Mouse (Mus musculus): Measurements from ENCODE around the gene 4930502E18Rik.
"Not testable (repeated sequence)": the region's sequence is repeated elsewhere in the genome, so short reads cannot be mapped to it uniquely, and the experiment has no call there.

4930502E18Rik gene

DNA sequence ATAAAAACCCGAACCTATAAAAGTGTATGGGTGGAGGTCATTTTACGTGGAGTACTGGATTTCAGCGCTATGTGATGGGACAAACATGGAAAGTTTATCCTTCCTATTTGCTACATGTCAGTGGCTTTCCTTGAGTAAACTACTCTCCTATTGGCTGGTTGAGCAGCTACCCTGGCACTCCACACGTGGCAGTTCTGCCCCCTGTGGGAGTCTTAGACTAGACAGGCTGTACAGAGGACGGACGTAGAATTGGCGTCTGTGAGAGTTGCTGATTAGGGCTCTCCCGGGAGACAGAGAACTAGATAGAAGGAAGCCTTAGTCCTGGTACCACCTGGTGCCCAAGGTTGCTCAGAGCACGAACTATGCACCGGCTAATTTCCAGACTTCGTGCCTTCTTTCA, at the start of gene 4930502E18Rik:
TSS of gene 4930502E18Rik (plus strand) at position 231 of the 400 bp plus-strand sequence.
- DNase-seq (ENCODE audit: low spot score in 2 of 2): no peak

DNA sequence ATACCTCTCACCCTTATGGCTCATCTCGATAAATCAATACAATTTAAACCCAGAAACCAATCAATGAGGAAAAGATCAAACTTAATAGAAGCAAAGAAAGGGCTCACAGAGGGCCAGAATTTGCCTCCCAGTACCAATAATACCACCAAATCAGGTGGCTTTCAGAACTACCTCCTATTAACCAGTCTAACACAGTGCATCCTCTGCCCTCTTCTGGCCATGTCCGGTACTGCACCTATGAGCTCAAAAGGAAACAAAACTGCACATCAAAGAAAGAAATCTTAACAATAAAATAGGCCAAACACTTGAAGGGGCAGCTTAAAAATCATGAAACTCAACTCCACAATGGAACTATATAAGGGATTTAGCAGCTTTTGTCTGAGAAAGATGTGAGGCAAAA, 47.7 kb upstream of the 4930502E18Rik start:
- peak; percentile 29 to 62 for DNase-seq (ENCODE audit: low spot score in 2 of 2)

DNA sequence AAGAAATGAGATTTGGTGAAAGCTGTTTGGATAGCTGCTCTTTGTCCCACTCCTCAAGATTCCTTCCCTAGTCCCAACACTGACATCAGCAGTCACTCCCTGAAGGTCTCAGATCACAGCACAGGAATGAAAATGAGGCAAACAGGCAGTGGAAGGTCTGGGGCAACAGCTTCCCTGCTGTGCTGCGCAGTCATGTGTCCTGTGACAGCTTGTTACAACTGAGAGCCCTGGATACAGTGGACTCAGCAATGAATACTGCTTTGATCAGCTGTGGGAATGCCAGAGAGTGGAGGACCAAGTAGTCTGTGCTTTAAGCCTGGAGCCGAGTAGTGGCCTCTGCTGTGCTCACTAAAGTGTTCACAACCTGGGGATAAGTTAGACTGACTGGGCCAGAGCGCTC, 42.0 kb upstream of the 4930502E18Rik start:
- DNase-seq (ENCODE audit: low spot score in 2 of 2): not testable (repeated sequence)

DNA sequence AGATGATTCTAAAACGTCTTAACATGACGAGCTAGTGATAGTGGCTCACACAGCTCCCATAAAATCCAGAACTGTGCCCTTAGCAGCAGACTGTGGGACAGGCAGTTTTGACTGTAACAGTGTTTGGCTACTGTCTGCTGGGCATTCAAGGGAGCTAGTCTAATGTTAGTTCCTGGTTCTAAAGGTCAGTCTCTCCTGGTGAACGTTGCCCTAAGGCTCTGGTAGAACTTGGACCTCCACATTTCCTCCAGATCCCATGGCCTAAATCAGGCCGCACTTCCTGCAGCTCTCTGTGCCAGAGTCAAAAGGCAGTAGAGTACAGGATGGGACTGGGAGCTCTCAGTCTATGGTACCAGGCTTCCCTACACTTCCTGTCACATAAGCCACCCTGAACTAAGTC, 40.0 kb upstream of the 4930502E18Rik start:
- DNase-seq (ENCODE audit: low spot score in 2 of 2): not testable (repeated sequence)

DNA sequence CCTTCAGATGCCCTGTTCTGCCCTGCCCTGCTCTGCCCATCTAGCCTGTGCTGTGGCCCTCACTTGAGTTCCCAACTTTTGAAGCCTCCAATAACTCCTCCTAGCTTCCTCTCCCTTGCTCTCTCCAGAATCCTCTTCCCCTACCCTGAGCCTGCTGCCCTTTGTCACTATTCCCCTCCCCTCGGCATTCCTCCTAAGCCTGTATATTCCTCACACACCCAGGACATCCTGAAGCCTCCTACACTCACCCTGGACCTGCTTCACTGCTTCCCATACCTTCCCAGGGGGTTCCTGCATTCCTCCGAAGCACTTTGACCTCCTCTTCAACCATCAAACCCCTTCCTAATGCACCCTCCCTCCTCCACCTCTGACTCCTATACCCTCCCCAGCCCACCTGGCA, 32.6 kb upstream of the 4930502E18Rik start:
- DNase-seq (ENCODE audit: low spot score in 2 of 2): no peak

DNA sequence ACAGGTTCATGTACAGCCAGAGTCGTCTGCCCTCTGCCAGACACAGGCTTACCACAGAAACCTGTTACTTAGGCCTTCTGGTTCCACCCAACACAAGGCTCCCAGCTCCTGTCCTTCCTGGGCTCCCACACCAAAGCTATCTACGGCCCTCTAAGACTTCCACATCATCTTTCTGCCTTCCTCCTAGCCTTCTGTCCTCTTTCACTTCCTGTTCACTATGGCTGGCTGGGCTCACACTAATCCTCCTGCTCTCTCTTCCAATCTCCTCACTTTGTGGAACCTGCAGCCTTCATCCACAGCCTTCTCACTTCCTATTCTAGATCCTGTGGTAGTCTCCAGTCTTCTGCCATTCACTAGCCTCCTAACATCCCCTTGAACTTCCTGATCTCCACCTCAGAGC, 31.5 kb upstream of the 4930502E18Rik start:
- no peak for DNase-seq (ENCODE audit: low spot score in 2 of 2)

DNA sequence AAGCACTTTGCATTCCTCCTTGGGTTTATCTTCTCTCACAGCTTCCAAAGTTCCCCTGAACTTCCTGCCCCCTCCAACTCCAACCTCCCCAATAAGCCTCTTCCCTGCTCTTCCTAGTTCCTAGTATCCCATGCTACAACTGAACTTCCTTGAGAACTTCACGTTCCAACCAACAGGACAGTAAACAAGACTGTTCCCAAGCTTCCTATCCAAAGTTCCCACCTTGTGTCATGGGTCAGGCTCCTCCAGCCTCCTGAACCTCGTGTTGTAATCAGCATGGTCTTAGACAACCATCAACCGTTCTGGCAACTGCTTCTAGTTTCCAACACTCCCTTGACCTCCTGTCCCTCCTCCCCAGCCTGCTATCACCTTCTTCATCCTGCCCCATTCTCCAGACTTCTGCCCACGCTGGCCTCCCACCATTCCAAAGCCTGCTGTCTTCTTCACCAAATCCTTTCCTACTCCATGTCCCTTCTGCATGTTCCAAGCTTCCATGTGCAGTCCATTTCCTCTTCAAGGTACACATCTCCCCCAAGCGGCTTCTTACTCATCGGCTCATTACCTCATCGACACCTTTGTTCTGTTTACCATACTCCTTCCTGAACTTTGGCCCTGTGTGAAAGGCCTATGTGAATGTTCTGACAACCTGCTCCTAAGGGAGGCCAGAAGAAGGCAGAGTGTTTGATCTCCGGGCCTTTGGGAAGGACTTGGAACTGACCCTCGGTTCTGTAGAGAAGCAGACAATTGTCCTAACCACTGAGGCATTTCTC, 30.4 kb upstream of the 4930502E18Rik start:
- no peak for DNase-seq (ENCODE audit: low spot score in 2 of 2)

DNA sequence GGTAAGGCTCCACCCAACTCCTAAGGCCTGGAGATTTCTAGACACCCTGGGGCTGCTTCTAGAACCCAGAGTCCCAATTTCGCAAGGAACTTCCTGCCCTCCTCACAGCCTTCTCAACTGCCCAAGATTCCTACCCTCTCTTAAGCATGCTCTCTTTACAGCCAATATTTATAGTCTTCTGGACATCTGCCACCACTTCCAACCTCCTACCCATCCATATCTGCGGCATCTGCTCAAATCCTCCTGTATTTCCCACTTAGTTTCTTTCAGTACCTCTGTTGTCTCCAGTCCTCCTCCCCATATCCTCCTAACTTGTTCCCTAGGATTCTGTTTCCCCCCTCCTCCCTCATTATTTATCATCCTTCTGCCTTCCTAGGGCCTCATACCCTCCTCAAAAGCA, 25.4 kb upstream of the 4930502E18Rik start:
- DNase-seq (ENCODE audit: low spot score in 2 of 2): no peak

DNA sequence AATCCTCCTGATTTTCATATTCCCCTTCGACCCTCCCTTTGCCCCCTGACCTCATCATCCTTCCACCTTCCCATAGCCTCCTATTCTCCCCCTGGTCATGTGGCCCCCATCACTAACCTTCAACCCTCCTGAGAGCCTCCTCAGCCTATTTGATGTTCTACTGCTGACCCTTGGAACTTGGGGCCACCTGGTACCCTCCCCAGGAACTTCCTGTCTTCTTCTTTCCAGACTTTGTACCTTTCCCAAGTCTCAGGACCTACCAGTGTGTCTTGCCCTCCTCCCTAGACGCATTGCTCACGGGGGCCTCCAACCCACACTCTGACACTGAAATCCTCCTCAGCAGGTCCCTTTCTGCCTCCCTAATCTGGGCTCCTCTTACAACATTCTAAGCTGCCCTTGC, 22.0 kb upstream of the 4930502E18Rik start:
- DNase-seq (ENCODE audit: low spot score in 2 of 2): no peak

DNA sequence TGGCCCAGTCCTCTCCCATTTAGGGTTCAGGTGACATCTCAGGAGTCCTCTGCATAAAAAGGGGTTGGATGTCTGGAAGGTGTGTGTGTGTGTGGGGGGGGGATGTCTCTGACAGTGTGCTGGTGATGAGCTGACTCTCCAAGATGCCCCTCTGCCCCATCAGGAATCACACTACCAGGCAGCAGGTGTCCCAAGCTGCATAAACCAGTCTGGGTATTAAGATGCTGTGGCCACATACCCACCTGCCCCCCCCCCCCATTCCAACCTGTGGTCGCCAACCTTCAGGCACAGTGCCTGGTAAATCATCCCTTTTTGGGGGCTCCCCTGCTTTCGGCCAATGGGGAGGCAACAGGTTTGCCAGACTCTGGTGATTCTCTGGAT, 8.7 kb upstream of the 4930502E18Rik start:
- DNase-seq (ENCODE audit: low spot score in 2 of 2): no peak

DNA sequence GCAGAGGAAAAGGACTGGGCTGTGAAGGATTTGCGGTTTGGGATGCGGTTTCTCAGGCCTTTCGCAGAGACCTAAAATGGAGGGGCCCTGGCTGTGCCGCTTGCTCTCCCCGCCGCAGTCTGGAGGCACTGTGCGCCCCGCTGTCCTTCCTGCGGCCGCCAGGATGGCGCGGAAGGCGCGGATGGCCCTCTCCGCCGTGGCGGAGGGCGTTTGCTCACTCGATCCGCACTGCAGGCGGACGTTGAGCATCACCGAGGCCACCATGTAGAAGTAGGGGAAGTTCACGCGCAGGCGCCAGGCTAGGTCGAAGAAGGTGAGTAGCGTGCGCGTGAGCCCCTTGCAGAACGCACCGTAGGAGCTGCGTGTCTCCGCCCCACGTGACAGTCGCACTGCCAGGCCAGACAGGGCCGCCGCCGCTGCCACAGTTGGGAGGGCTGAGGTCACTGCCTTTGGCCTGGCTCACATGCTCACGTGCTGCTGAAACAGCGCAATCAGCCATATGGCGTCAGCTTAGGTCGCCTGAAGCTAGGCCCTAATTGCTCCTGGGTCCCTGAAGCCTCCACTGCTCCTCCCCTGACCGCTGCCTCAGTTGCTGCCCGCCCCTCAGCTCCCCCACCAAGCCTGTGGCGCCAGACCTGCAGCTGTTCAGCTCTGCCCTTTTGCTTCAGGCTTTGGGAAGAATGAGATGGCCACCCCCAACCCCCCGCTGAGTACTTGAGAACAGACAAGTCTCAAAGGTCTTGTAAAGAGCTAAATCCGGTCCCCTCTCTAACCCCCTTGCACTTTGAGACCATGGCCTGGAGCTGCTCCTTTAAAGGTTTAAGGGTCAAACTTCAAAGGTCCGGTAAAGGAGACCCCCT, 8.1 kb upstream of the 4930502E18Rik start:
- DNase-seq (ENCODE audit: low spot score in 2 of 2): no peak

DNA sequence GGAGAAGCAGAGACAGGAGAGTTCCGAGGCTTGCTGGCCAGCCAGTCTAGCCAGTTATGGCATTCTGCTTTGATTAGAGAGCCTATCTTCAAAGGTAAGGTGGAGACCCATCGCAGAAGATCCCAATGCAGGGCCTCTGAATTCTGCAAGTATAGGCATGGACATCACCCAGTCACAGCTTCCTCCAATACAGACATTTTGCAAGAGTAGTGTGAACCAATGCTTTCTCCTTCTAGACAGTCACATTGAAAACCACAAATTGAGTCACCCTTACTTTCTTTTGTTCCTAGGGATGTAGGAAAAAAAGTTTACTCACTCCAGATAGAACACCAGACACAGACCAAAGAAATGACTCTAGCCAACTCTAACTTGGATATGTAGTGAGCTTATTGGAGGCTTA, 4.3 kb downstream of the 4930502E18Rik start:
- DNase-seq (ENCODE audit: low spot score in 2 of 2): no peak

DNA sequence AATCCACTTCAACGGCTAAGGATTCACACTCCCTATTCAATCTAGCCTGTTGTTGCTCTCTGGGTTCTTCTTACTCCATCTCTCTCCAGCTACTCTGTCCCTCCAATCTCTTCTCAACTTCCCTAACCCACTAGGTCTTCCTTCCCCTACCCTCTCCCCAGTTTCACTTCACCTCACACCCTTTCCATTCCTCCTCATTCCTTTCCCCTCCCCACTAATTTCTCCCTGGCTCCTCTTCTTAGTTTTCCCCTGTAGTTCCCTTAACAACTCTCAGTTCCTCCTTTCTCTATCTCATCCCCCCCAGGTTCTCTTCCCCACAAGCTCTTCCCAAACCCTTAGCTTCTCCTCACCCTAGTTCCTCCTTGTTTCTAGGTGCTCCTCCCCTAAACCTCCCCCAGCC, 28.2 kb downstream of the 4930502E18Rik start:
- DNase-seq (ENCODE audit: low spot score in 2 of 2): no peak

DNA sequence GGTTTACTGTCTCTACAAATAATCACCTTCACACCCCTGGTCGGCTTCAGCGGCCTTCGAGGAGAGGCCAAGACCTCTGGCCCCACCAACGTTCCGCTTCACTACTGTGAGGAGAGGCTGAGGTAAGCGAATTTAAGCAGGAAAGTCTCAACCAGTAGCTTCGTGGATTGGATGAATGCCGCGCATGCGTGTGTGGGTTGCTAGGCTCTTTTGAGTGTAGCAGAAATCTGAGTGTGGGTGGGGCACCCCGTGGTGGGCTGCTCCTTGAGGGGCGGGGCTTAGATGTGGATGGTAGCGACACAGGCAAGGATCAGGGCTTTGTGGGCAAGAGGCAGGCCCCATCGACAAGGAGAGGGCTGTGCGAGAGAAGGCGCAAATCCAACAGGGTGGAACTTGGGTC, 33.1 kb downstream of the 4930502E18Rik start, which contains the start of gene 1700013H16Rik:
TSS of gene 1700013H16Rik (minus strand) at position 96 of the 400 bp plus-strand sequence.
- no peak for DNase-seq (ENCODE audit: low spot score in 2 of 2)

DNA sequence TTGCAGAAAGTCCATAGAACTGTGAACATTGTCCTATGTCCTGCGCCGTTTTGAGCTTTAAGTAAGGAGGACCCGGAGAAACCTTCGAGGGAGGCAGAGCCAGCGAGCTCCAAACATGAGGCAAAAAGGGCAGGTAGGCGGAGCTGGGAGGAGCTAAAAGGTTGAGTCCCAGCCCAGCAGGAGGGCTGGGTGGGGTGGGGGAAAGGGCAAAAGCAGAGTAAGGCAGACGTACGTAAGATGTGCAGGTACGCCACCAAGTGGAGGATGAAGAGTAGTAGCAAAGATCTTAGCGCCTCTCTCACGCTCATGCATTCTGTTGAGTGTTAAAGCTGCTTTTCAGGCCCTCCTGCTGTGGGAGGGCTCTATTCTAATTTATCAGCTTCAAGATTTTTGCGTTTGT, 51.6 kb downstream of the 4930502E18Rik start, which contains the start of gene Zfp36l3:
TSS of gene Zfp36l3 (minus strand) at position 119 of the 400 bp plus-strand sequence.
- no peak for DNase-seq (ENCODE audit: low spot score in 2 of 2)

Measured in thymus, postnatal 10 days (tissue).